Mouse (Mus musculus): Measurements from ENCODE around the gene Chsy1. TPM values are rescaled to one million over a fixed set of nuclear protein-coding genes. Genes with fewer than 3 reads are reported as not detected.

The Chsy1 gene
- total and polyA plus RNA-seq, 2 experiments from 2014 or later, result 8.7 to 49.9 TPM

GRCm38 (mm10) chr7:66116906-66117482 lies 7.7 kb downstream of the Chsy1 start:
- no peak overlapping the region for H3K9ac ChIP-seq
- no peak overlapping the region for H3K4me3 ChIP-seq (ENCODE audit: low read depth, low read length)
- H3K27ac ChIP-seq (ENCODE audit: low read depth, low read length), result no peak overlapping the region
- H3K4me2 ChIP-seq (ENCODE audit: low read depth), result no peak overlapping the region
- H3K9me3 ChIP-seq (ENCODE audit: low read length), result no peaks in the 10 kb centered on the region
- DNase-seq (no peak), ATAC-seq (no peak)
- 82% methylated on average over 8 of the region's 8 CpGs for WGBS
- H3K36me3 ChIP-seq (ENCODE audit: insufficient read depth), result no peaks in the 10 kb centered on the region
- no peaks in the 10 kb centered on the region for H3K27me3 ChIP-seq (ENCODE audit: insufficient read depth, low read length)
- TF ChIP-seq CTCF (IDR thresholded peaks at IDR 0.05; ENCODE audit: low read depth), result no peak
- peaks cover 27% of the 10 kb centered on the region; the same call in 1 of the 2 replicates for H3K4me1 ChIP-seq (ENCODE audit: insufficient read depth)

- H3K4me1 ChIP-seq (ENCODE audit: insufficient read depth), result peaks cover 23% of the 10 kb centered on the region; the same call in 1 of the 2 replicates
- H3K4me2 ChIP-seq (ENCODE audit: low read depth), result no peak overlapping the region
- H3K27ac ChIP-seq (ENCODE audit: low read depth, low read length), result no peak overlapping the region
- WGBS, result 84% methylated on average over 3 of the region's 3 CpGs
- H3K9ac ChIP-seq, result no peak overlapping the region
- ATAC-seq (no peak), DNase-seq (no peak)
- TF ChIP-seq CTCF (IDR thresholded peaks at IDR 0.05; ENCODE audit: low read depth), result no peak
- no peaks in the 10 kb centered on the region for H3K27me3 ChIP-seq (ENCODE audit: insufficient read depth, low read length)
- no peaks in the 10 kb centered on the region for H3K9me3 ChIP-seq (ENCODE audit: low read length)
- H3K4me3 ChIP-seq (ENCODE audit: low read depth, low read length), result no peak overlapping the region
- no peaks in the 10 kb centered on the region for H3K36me3 ChIP-seq (ENCODE audit: insufficient read depth)
Observed at GRCm38 (mm10) chr7:66118046-66118445, 8.7 kb downstream of the Chsy1 start.

- TF ChIP-seq CTCF (IDR thresholded peaks at IDR 0.05; ENCODE audit: low read depth), result no peak
- Histone ChIP-seq H3K36me3 (ENCODE audit: insufficient read depth) (no peaks in the 10 kb centered on the region), H3K4me1 (ENCODE audit: insufficient read depth) (peaks cover 23% of the 10 kb centered on the region; the same call in 1 of the 2 replicates), H3K27ac (ENCODE audit: low read depth, low read length) (no peak overlapping the region), H3K27me3 (ENCODE audit: insufficient read depth, low read length) (no peaks in the 10 kb centered on the region), H3K9ac (no peak overlapping the region), H3K9me3 (ENCODE audit: low read length) (no peaks in the 10 kb centered on the region), H3K4me3 (ENCODE audit: low read depth, low read length) (no peak overlapping the region), H3K4me2 (ENCODE audit: low read depth) (no peak overlapping the region)
- 43% methylated on average over 7 of the region's 7 CpGs for WGBS
- DNase-seq, result no peak
- no peak for ATAC-seq
Observed at GRCm38 (mm10) chr7:66118796-66119195, 9.5 kb downstream of the Chsy1 start.

- Histone ChIP-seq H3K9ac (no peak overlapping the region), H3K4me3 (ENCODE audit: low read depth, low read length) (no peak overlapping the region), H3K27ac (ENCODE audit: low read depth, low read length) (peak overlapping the region; percentile 66), H3K36me3 (ENCODE audit: insufficient read depth) (peaks cover under 1% of the 10 kb centered on the region; the same call in 1 of the 2 replicates), H3K27me3 (ENCODE audit: insufficient read depth, low read length) (no peaks in the 10 kb centered on the region), H3K4me2 (ENCODE audit: low read depth) (no peak overlapping the region), H3K9me3 (ENCODE audit: low read length) (no peaks in the 10 kb centered on the region), H3K4me1 (ENCODE audit: insufficient read depth) (peaks cover 21% of the 10 kb centered on the region)
- 42% methylated on average over 1 of the region's 1 CpGs for WGBS
- no peak for TF ChIP-seq CTCF (IDR thresholded peaks at IDR 0.05; ENCODE audit: low read depth)
- ATAC-seq (no peak), DNase-seq (peak; percentile 19)
Observed at GRCm38 (mm10) chr7:66120139-66120538, 10.8 kb downstream of the Chsy1 start.

GRCm38 (mm10) chr7:66120702-66121396 lies 11.5 kb downstream of the Chsy1 start:
- ATAC-seq (peak; percentile 83), DNase-seq (peak; percentile 35)
- H3K27ac ChIP-seq (ENCODE audit: low read depth, low read length), result peak overlapping the region; percentile 66
- H3K4me3 ChIP-seq (ENCODE audit: low read depth, low read length), result no peak overlapping the region
- no peaks in the 10 kb centered on the region for H3K27me3 ChIP-seq (ENCODE audit: insufficient read depth, low read length)
- H3K4me1 ChIP-seq (ENCODE audit: insufficient read depth), result peaks cover 21% of the 10 kb centered on the region
- WGBS, result 45% methylated on average over 7 of the region's 7 CpGs
- H3K9ac ChIP-seq, result no peak overlapping the region
- TF ChIP-seq CTCF (IDR thresholded peaks at IDR 0.05; ENCODE audit: low read depth), result no peak
- H3K4me2 ChIP-seq (ENCODE audit: low read depth), result peak overlapping the region; percentile 13; the same call in 1 of the 2 replicates
- H3K9me3 ChIP-seq (ENCODE audit: low read length), result no peaks in the 10 kb centered on the region
- peaks cover 6% of the 10 kb centered on the region; the same call in 1 of the 2 replicates for H3K36me3 ChIP-seq (ENCODE audit: insufficient read depth)

GRCm38 (mm10) chr7:66124551-66124968 lies 15.2 kb downstream of the Chsy1 start:
- Histone ChIP-seq H3K4me3 (ENCODE audit: low read depth, low read length) (no peak overlapping the region), H3K27ac (ENCODE audit: low read depth, low read length) (no peak overlapping the region), H3K4me1 (ENCODE audit: insufficient read depth) (peaks cover 18% of the 10 kb centered on the region), H3K4me2 (ENCODE audit: low read depth) (no peak overlapping the region), H3K36me3 (ENCODE audit: insufficient read depth) (peaks cover 22% of the 10 kb centered on the region; the same call in 1 of the 2 replicates), H3K27me3 (ENCODE audit: insufficient read depth, low read length) (no peaks in the 10 kb centered on the region), H3K9me3 (ENCODE audit: low read length) (no peaks in the 10 kb centered on the region), H3K9ac (no peak overlapping the region)
- DNase-seq, result no peak
- ATAC-seq, result no peak
- TF ChIP-seq CTCF (IDR thresholded peaks at IDR 0.05; ENCODE audit: low read depth), result no peak
- 74% methylated on average over 11 of the region's 11 CpGs for WGBS

- Histone ChIP-seq H3K36me3 (ENCODE audit: insufficient read depth) (peaks cover 22% of the 10 kb centered on the region; the same call in 1 of the 2 replicates), H3K4me1 (ENCODE audit: insufficient read depth) (peaks cover 10% of the 10 kb centered on the region), H3K27me3 (ENCODE audit: insufficient read depth, low read length) (no peaks in the 10 kb centered on the region), H3K9me3 (ENCODE audit: low read length) (no peaks in the 10 kb centered on the region), H3K9ac (no peak overlapping the region), H3K27ac (ENCODE audit: low read depth, low read length) (no peak overlapping the region), H3K4me2 (ENCODE audit: low read depth) (no peak overlapping the region), H3K4me3 (ENCODE audit: low read depth, low read length) (no peak overlapping the region)
- no peak for TF ChIP-seq CTCF (IDR thresholded peaks at IDR 0.05; ENCODE audit: low read depth)
- 91% methylated on average over 14 of the region's 14 CpGs for WGBS
- DNase-seq, result no peak
- no peak for ATAC-seq
Observed at GRCm38 (mm10) chr7:66125368-66125767, 16.1 kb downstream of the Chsy1 start.

Measured in forebrain, postnatal 0 days (tissue).